Mouse (Mus musculus) CH12.LX (cell line): ENCODE measurements around the gene Grb10. TPM values are rescaled to one million over a fixed set of nuclear protein-coding genes. Genes with fewer than 3 reads are reported as not detected.

Experiments used
- DNase-seq: peaks from one replicate; pipeline ENCODE4 v3.0.0-alpha.2; 2013; ENCODE audit errors: extremely low read depth
- H3K27ac ChIP-seq: 2 replicates; pipeline ENCODE4 v1.5.1; 2012; ENCODE audit warnings: low read depth, mild to moderate bottlenecking, control low read depth, moderate library complexity; ENCODE audit not compliant: insufficient read depth
- H3K27me3 ChIP-seq: replicated peaks from 2 replicates; pipeline ENCODE3; 2012; ENCODE audit warnings: inconsistent platforms
- H3K36me3 ChIP-seq, 2 experiments: replicated peaks in 1 of 2; 2 replicates each; pipeline versions ENCODE3 to v1.6.1; 2012; ENCODE audit warnings: inconsistent platforms in 1 of 2, low read length in 1 of 2, mild to moderate bottlenecking in 1 of 2, mixed read lengths in 1 of 2, moderate library complexity in 1 of 2; ENCODE audit not compliant: control insufficient read depth in 1 of 2, insufficient read depth in 1 of 2
- H3K4me1 ChIP-seq, 2 experiments: 2 replicates each; pipeline ENCODE4 v1.6.1; 2012; ENCODE audit warnings: inconsistent platforms in 1 of 2, moderate library complexity in 1 of 2; ENCODE audit not compliant: insufficient read depth in 2 of 2, control insufficient read depth in 1 of 2
- H3K4me2 ChIP-seq: 2 replicates; pipeline ENCODE4 v1.6.1; 2012; ENCODE audit warnings: low read depth, mild to moderate bottlenecking, control low read depth; ENCODE audit not compliant: poor library complexity, insufficient read depth, severe bottlenecking
- H3K4me3 ChIP-seq, 3 experiments: fragments of 150-350 bp in 1 of 3; sonication (generic) in 1 of 3; replicated peaks in 1 of 3; 2 replicates each; pipeline versions ENCODE3 to v1.5.1; 2011 to 2012; ENCODE audit warnings: low read depth in 2 of 3, low read length in 2 of 3, mild to moderate bottlenecking in 2 of 3, moderate library complexity in 2 of 3, control low read depth in 1 of 3, improper control_type of control experiment in 1 of 3, inconsistent platforms in 1 of 3, mixed read lengths in 1 of 3; ENCODE audit not compliant: poor library complexity in 1 of 3
- H3K79me2 ChIP-seq: replicated peaks from 2 replicates; pipeline ENCODE4 v1.6.1; 2012; ENCODE audit warnings: mild to moderate bottlenecking, moderate library complexity; ENCODE audit not compliant: control insufficient read depth, poor library complexity, insufficient read depth, severe bottlenecking; ENCODE audit errors: extremely low read depth
- H3K9ac ChIP-seq: 2 replicates; pipeline ENCODE4 v1.6.1; 2012; ENCODE audit warnings: low read depth, mild to moderate bottlenecking, control low read depth, moderate library complexity; ENCODE audit not compliant: insufficient read depth
- H3K9me3 ChIP-seq: replicated peaks from 2 replicates; pipeline ENCODE3; 2012; ENCODE audit warnings: low read length, inconsistent platforms, mixed read lengths
- BHLHE40 ChIP-seq: IDR thresholded peaks from 2 replicates; pipeline ENCODE4 v1.6.1; 2011; ENCODE audit warnings: mild to moderate bottlenecking, low read depth, low read length, improper control_type of control experiment
- CHD1 ChIP-seq: IDR thresholded peaks from 2 replicates; pipeline ENCODE4 v1.6.1; 2012; ENCODE audit warnings: low read depth, low read length, improper control_type of control experiment, inconsistent platforms
- CHD2 ChIP-seq: IDR thresholded peaks from 2 replicates; pipeline ENCODE4 v1.6.1; 2011; ENCODE audit warnings: low read length, improper control_type of control experiment
- CTCF ChIP-seq, 2 experiments: IDR thresholded peaks in 1 of 2; conservative IDR thresholded peaks in 1 of 2; 2 replicates each; pipeline ENCODE4 v1.5.1; 2011 to 2012; ENCODE audit warnings: low read depth in 2 of 2, low read length in 2 of 2, improper control_type of control experiment in 1 of 2, inconsistent platforms in 1 of 2, mild to moderate bottlenecking in 1 of 2, moderate library complexity in 1 of 2
- ELF1 ChIP-seq: IDR thresholded peaks from 2 replicates; pipeline ENCODE4 v1.6.1; 2014; ENCODE audit warnings: low read depth, mild to moderate bottlenecking, inconsistent platforms, low read length, improper control_type of control experiment
- EP300 ChIP-seq: IDR thresholded peaks from 2 replicates; pipeline ENCODE4 v1.6.1; 2011; ENCODE audit warnings: low read length, improper control_type of control experiment
- ETS1 ChIP-seq: conservative IDR thresholded peaks from 2 replicates; pipeline ENCODE4 v1.6.1; 2012; ENCODE audit warnings: low read depth, mild to moderate bottlenecking, inconsistent platforms, low read length, improper control_type of control experiment, moderate library complexity
- IRF4 ChIP-seq: IDR thresholded peaks from 2 replicates; pipeline ENCODE4 v1.6.1; 2014; ENCODE audit warnings: low read depth, mild to moderate bottlenecking, inconsistent platforms, low read length, improper control_type of control experiment
- JUND ChIP-seq: conservative IDR thresholded peaks from 2 replicates; pipeline ENCODE4 v1.6.1; 2011; ENCODE audit warnings: low read depth, low read length, improper control_type of control experiment
- MAFK ChIP-seq: IDR thresholded peaks from 2 replicates; pipeline ENCODE4 v1.6.1; 2011; ENCODE audit warnings: low read length, improper control_type of control experiment; ENCODE audit not compliant: insufficient replicate concordance
- MAX ChIP-seq: IDR thresholded peaks from 2 replicates; pipeline ENCODE4 v1.6.1; 2011; ENCODE audit warnings: low read length, improper control_type of control experiment
- MAZ ChIP-seq: IDR thresholded peaks from 2 replicates; pipeline ENCODE4 v1.6.1; 2012; ENCODE audit warnings: low read depth, mild to moderate bottlenecking, inconsistent platforms, low read length, improper control_type of control experiment, moderate library complexity
- MEF2A ChIP-seq: IDR thresholded peaks from 2 replicates; pipeline ENCODE4 v1.6.1; 2014; ENCODE audit warnings: low read depth, mild to moderate bottlenecking, inconsistent platforms, low read length, improper control_type of control experiment, borderline replicate concordance
- NELFE ChIP-seq: IDR thresholded peaks from 2 replicates; pipeline ENCODE4 v1.6.1; 2011; ENCODE audit warnings: low read depth, low read length, improper control_type of control experiment
- POLR2A ChIP-seq: IDR thresholded peaks from 2 replicates; pipeline ENCODE4 v1.6.1; 2011; ENCODE audit warnings: low read depth, mild to moderate bottlenecking, improper control_type of control experiment, low read length
- POLR2AphosphoS2 ChIP-seq: IDR thresholded peaks from 2 replicates; pipeline ENCODE4 v1.6.1; 2011; ENCODE audit warnings: low read depth, low read length, improper control_type of control experiment
- RAD21 ChIP-seq: IDR thresholded peaks from 2 replicates; pipeline ENCODE4 v1.6.1; 2011; ENCODE audit warnings: low read depth, mild to moderate bottlenecking, low read length, improper control_type of control experiment, moderate library complexity
- SIN3A ChIP-seq: IDR thresholded peaks from 2 replicates; pipeline ENCODE4 v1.6.1; 2012; ENCODE audit warnings: low read length, improper control_type of control experiment, inconsistent platforms
- SMC3 ChIP-seq: IDR thresholded peaks from 2 replicates; pipeline ENCODE4 v1.6.1; 2011; ENCODE audit warnings: low read depth, low read length, improper control_type of control experiment
- TBP ChIP-seq: conservative IDR thresholded peaks from 2 replicates; pipeline ENCODE4 v1.6.1; 2011; ENCODE audit warnings: low read depth, low read length, improper control_type of control experiment
- TCF12 ChIP-seq: IDR thresholded peaks from 2 replicates; pipeline ENCODE4 v1.6.1; 2014; ENCODE audit warnings: low read depth, mild to moderate bottlenecking, inconsistent platforms, low read length, improper control_type of control experiment
- UBTF ChIP-seq: IDR thresholded peaks from 2 replicates; pipeline ENCODE4 v1.6.1; 2012; ENCODE audit warnings: low read depth, mild to moderate bottlenecking, inconsistent platforms, low read length, improper control_type of control experiment, moderate library complexity
- USF1 ChIP-seq: IDR thresholded peaks from 2 replicates; pipeline ENCODE4 v1.6.1; 2014; ENCODE audit warnings: low read depth, mild to moderate bottlenecking, inconsistent platforms, low read length, improper control_type of control experiment
- USF2 ChIP-seq: conservative IDR thresholded peaks from 2 replicates; pipeline ENCODE4 v1.6.1; 2011; ENCODE audit warnings: low read depth, low read length, improper control_type of control experiment
- ZMIZ1 ChIP-seq: IDR thresholded peaks from 2 replicates; pipeline ENCODE4 v1.6.1; 2012; ENCODE audit warnings: low read depth, mild to moderate bottlenecking, inconsistent platforms, low read length, improper control_type of control experiment
- ZNF384 ChIP-seq: IDR thresholded peaks from 2 replicates; pipeline ENCODE4 v1.6.1; 2012; ENCODE audit warnings: low read depth, low read length, improper control_type of control experiment, inconsistent platforms
- dilution Hi-C: fragments of 300-500 bp; cut with MboI; formaldehyde crosslinking; loops from 2 replicates; pipeline ENCODE4 v1.14.3; 2020; ENCODE audit warnings: low sequenced_read_pairs; ENCODE audit not compliant: extremely low pct_unique_long_range_greater_than_20kb, extremely low pct_ligation_motif_present
- in situ Hi-C: fragments of 300-500 bp; cut with MboI; formaldehyde crosslinking; loops from 3 replicates; pipeline ENCODE4 v1.14.3; 2019; ENCODE audit warnings: low sequenced_read_pairs, low pct_ligation_motif_present, low pct_unique_long_range_greater_than_20kb, mixed read lengths
- polyA plus RNA-seq: library from polyadenylated mRNA; unstranded; fragments of >175 nt; gene quantifications from 2 replicates; pipeline ENCODE4 v1.2.1, GENCODE M21; 2012; ENCODE audit warnings: low read depth; ENCODE audit not compliant: insufficient read length
- total RNA-seq, 2 experiments: library from RNA; depleted of rRNA; stranded (reverse); fragments of 300-350 nt in 1 of 2; fragments of >200 nt in 1 of 2; gene quantifications; 2 replicates each; pipeline ENCODE4 v1.2.3; 2012 to 2014

Gene Grb10
- total and polyA plus RNA-seq, 3 experiments: 38.4 to 189 (median 137) TPM

DNA sequence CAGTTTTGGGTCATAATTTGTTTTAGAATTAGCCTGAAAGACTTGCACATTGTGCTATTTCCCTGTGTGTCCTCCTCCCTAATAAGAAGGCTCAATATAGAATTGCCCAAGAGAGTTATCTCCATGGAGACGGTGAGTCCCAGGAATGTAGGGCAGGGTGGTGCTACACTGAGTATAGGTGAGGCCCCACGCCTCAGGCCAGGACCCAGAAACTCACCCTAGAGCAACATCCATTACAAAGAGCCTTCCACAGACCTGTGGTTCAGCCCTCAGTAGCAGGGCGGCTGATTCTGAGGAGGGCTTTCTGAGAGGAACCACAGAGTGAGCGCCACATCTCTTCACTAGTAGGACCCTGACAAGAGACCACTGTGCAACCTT is 89.5 kb downstream of the Grb10 start:
- 0 out of 2 replicates have a peak, but pooled peaks have one; percentile 2 for TF ChIP-seq SIN3A
- TF ChIP-seq TCF12: no peak
- 0 out of 2 replicates have a peak, but pooled peaks have one; percentile 19 for TF ChIP-seq NELFE
- TF ChIP-seq CHD1: peak; percentile 11; the same call in 1 of the 2 replicates
- dilution Hi-C loops (no loop called here), in situ Hi-C loops (loop anchor here (10.0 kb wide), 1 partner anchor 404 kb away; no protein-coding TSS in a partner anchor)
- no peak for DNase-seq
- Histone ChIP-seq H3K79me2 (peaks cover 3% of the 10 kb centered on the region; the same call in 1 of the 2 replicates), H3K27me3 (no peaks in the 10 kb centered on the region), H3K4me2 (no peak overlapping the region), H3K4me3 (no peak overlapping the region), H3K9ac (peak overlapping the region; percentile 18; the same call in 1 of the 2 replicates), H3K36me3 (peaks cover 15 to 68% of the 10 kb centered on the region in 2 experiments), H3K4me1 (peaks cover 55 to 96% of the 10 kb centered on the region in 2 experiments), H3K9me3 (no peaks in the 10 kb centered on the region), H3K27ac (peak overlapping the region; percentile 92)

DNA sequence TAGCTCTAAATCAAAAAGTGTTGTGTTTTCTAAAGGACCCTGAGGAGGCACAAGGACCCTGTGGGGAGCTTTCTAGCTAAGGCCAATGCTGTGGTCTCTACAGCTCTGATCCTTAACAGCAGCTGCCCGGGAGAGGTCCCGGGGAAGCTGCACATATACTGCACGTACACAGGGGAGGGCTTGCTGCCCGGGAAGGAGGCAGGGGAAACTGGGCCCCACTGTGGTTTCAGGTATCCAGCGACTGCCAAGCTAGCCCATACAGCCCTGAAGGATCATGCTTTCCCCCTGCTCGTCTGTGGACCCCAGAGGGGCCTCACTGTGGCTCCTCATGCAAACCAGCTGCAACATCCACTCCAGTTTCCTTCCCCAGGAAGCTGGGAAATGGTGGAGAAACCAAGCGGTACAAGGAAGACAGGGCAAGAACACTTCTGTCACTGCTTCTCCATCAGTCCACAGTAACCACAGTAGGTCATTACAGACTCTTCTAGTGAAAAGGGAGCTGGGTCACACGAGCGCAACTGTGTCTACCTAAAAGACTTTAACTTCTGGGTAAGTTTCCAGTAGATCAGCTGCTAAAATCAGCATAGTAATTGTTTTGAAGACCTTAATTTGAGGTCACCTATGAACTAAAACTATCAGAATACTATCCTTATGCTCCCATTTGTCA is 90.0 kb downstream of the Grb10 start:
- Histone ChIP-seq H3K36me3 (peaks cover 18 to 68% of the 10 kb centered on the region in 2 experiments), H3K27me3 (no peaks in the 10 kb centered on the region), H3K4me2 (peak overlapping the region; percentile 79), H3K4me3 (no peak overlapping the region), H3K79me2 (peaks cover 3% of the 10 kb centered on the region; the same call in 1 of the 2 replicates), H3K27ac (peak overlapping the region; percentile 92), H3K4me1 (peaks cover 53 to 96% of the 10 kb centered on the region in 2 experiments), H3K9ac (peak overlapping the region; percentile 18), H3K9me3 (no peaks in the 10 kb centered on the region)
- TF ChIP-seq JUND (no peak), TBP (peak; percentile 77), POLR2AphosphoS2 (no peak), USF2 (no peak), UBTF (peak; percentile 87; the same call in 1 of the 2 replicates), ZNF384 (no peak), MAZ (no peak), TCF12 (peak; percentile 85; the same call in 1 of the 2 replicates), EP300 (peak; percentile 78), CTCF (conservative IDR thresholded peaks at IDR 0.05 in 1 of 2, IDR thresholded peaks at IDR 0.05 in 1 of 2; ENCODE audit: low read depth in 2 of 2, low read length in 2 of 2) (no peak), ZMIZ1 (no peak), IRF4 (peak; percentile 88), ELF1 (no peak), CHD1 (peak; percentile 87; the same call in 1 of the 2 replicates), ETS1 (peak; percentile 70), NELFE (no peak), MEF2A (peak; percentile 78), USF1 (no peak), SMC3 (peak; percentile 9), CHD2 (no peak), RAD21 (no peak; the same call in none of the 2 replicates), MAX (no peak), MAFK (no peak), BHLHE40 (peak; percentile 80), SIN3A (0 out of 2 replicates have a peak, but pooled peaks have one; percentile 26), POLR2A (peak; percentile 69)
- DNase-seq: no peak
- dilution Hi-C loops: no loop called here
- in situ Hi-C loops: loop anchor here (10.0 kb wide), 1 partner anchor 404 kb away; no protein-coding TSS in a partner anchor
